Mouse (Mus musculus): Measurements from ENCODE around the gene Gm20388. TPM values are rescaled to one million over a fixed set of nuclear protein-coding genes. Genes with fewer than 3 reads are reported as not detected.
A peak's percentile ranks its signal among the peaks of the same experiment; 100 is the strongest.

Gm20388 gene
- polyA plus RNA-seq, 1 experiment from 2014 or later: 8.3 TPM

GRCm38 (mm10) chr8:124234496-124234895 lies 4323.9 kb downstream of the Gm20388 start:
- peaks cover 20% of the 10 kb centered on the region for H3K4me1 ChIP-seq (replicated peaks; ENCODE audit: control insufficient read depth, insufficient read depth, low read length)
- 55% methylated on average over 2 of the region's 2 CpGs for WGBS

GRCm38 (mm10) chr8:124235536-124235935 lies 4324.9 kb downstream of the Gm20388 start:
- Histone ChIP-seq H3K9me3 (ENCODE audit: control insufficient read depth, low read length) (no peaks in the 10 kb centered on the region), H3K27me3 (replicated peaks; ENCODE audit: control insufficient read depth, insufficient read depth, low read length) (no peaks in the 10 kb centered on the region), H3K4me3 (ENCODE audit: low read depth, low read length) (no peak overlapping the region), H3K9ac (ENCODE audit: low read length) (no peak overlapping the region), H3K4me1 (replicated peaks; ENCODE audit: control insufficient read depth, insufficient read depth, low read length) (peaks cover 30% of the 10 kb centered on the region), H3K36me3 (ENCODE audit: control insufficient read depth, insufficient read depth, low read length) (no peaks in the 10 kb centered on the region), H3K27ac (ENCODE audit: low read depth) (no peak overlapping the region), H3K4me2 (ENCODE audit: low read length) (no peak overlapping the region)
- WGBS: 85% methylated on average over 4 of the region's 4 CpGs
- DNase-seq (ENCODE audit: low spot score) (no peak), ATAC-seq (replicated peaks; ENCODE audit: low FRiP score, low TSS enrichment, low read depth) (no peak)

More at GRCm38 (mm10) chr8:124234496-124234895, 4323.9 kb downstream of the Gm20388 start:
- ATAC-seq (replicated peaks; ENCODE audit: low FRiP score, low TSS enrichment, low read depth) (no peak), DNase-seq (ENCODE audit: low spot score) (no peak)
- no peaks in the 10 kb centered on the region for H3K9me3 ChIP-seq (ENCODE audit: control insufficient read depth, low read length)
- H3K4me3 ChIP-seq (ENCODE audit: low read depth, low read length): no peak overlapping the region
- no peaks in the 10 kb centered on the region for H3K27me3 ChIP-seq (replicated peaks; ENCODE audit: control insufficient read depth, insufficient read depth, low read length)
- H3K4me2 ChIP-seq (ENCODE audit: low read length): no peak overlapping the region
- no peak overlapping the region for H3K27ac ChIP-seq (ENCODE audit: low read depth)
- H3K36me3 ChIP-seq (ENCODE audit: control insufficient read depth, insufficient read depth, low read length): no peaks in the 10 kb centered on the region
- H3K9ac ChIP-seq (ENCODE audit: low read length): no peak overlapping the region

DNA sequence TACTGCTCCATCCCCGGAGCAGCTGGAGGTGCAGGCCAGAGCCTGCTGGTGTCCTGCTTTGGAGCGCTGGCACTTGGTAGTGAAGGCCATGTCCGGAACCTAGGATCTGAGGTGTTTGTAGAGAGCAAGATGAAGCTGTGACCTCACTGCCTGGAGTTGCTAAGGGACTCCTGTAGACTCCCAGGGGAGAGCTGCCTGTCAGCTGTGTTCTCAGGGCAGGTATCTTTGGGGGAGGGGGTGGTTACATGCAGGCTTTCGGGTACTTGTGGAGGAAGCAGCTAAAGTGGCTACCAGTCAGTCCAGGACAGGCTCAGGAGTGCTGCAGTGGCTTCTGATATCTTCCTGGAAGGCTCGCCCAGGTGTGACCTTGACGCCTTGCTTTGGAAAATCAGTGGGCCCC lies 4328.7 kb downstream of the Gm20388 start:
- Histone ChIP-seq H3K4me1 (replicated peaks; ENCODE audit: control insufficient read depth, insufficient read depth, low read length) (peaks cover 25% of the 10 kb centered on the region), H3K4me3 (ENCODE audit: low read depth, low read length) (no peak overlapping the region), H3K9me3 (ENCODE audit: control insufficient read depth, low read length) (peaks cover 6% of the 10 kb centered on the region; the same call in 1 of the 2 replicates), H3K27ac (ENCODE audit: low read depth) (no peak overlapping the region), H3K4me2 (ENCODE audit: low read length) (no peak overlapping the region), H3K27me3 (replicated peaks; ENCODE audit: control insufficient read depth, insufficient read depth, low read length) (no peaks in the 10 kb centered on the region), H3K9ac (ENCODE audit: low read length) (no peak overlapping the region), H3K36me3 (ENCODE audit: control insufficient read depth, insufficient read depth, low read length) (peaks cover 4% of the 10 kb centered on the region; the same call in 1 of the 2 replicates)
- no peak for DNase-seq (ENCODE audit: low spot score)
- ATAC-seq (replicated peaks; ENCODE audit: low FRiP score, low TSS enrichment, low read depth): no peak
- 67% methylated on average over 6 of the region's 6 CpGs for WGBS

DNA sequence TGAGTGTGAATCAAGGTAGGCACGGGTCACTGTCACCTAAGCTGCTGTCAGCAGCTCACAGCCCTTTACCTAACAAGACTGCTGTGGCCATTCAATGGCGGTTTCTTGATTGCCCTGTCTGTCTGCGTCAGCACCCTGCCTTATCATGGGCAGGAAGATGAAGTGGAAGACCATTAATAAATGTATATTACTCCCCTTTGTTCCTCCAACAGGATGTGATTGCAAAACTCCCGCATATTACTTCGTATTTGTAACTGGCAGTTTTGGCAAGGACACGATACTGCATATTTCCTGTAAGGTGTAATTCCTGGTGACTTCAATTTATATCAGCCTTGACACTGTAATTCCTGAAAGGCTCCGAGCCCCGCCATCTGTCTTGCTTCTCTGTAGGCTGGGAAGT lies 4330.3 kb downstream of the Gm20388 start:
- Histone ChIP-seq H3K9ac (ENCODE audit: low read length) (no peak overlapping the region; the same call in 1 of the 2 replicates), H3K4me1 (replicated peaks; ENCODE audit: control insufficient read depth, insufficient read depth, low read length) (peaks cover 24% of the 10 kb centered on the region), H3K36me3 (ENCODE audit: control insufficient read depth, insufficient read depth, low read length) (peaks cover 4% of the 10 kb centered on the region; the same call in 1 of the 2 replicates), H3K4me3 (ENCODE audit: low read depth, low read length) (no peak overlapping the region), H3K27me3 (replicated peaks; ENCODE audit: control insufficient read depth, insufficient read depth, low read length) (no peaks in the 10 kb centered on the region), H3K27ac (ENCODE audit: low read depth) (peak overlapping the region; percentile 51; the same call in 1 of the 2 replicates), H3K4me2 (ENCODE audit: low read length) (no peak overlapping the region), H3K9me3 (ENCODE audit: control insufficient read depth, low read length) (peaks cover 6% of the 10 kb centered on the region; the same call in 1 of the 2 replicates)
- DNase-seq (ENCODE audit: low spot score) (no peak), ATAC-seq (replicated peaks; ENCODE audit: low FRiP score, low TSS enrichment, low read depth) (no peak)
- 39% methylated on average over 8 of the region's 8 CpGs for WGBS

DNA sequence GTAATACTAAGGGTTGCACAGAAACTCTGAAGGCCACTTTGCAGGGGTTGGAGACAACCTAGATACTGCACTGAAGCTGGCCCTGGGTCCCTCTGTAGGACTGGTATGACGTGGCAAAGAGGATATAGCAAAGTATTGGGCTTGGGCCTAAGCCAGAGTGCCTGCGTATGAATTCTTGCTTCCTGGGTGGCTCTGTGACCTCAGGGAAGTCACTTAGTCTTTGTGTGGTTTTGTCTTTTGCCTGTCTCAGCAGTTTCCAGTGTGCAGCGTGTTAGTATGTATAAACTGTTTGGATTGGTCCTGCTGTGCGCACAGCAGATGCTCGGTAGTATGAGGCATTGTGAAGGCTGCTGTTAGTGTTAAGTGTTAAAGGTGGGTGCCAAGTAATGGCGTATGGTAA lies 4331.6 kb downstream of the Gm20388 start:
- DNase-seq (ENCODE audit: low spot score) (no peak), ATAC-seq (replicated peaks; ENCODE audit: low FRiP score, low TSS enrichment, low read depth) (no peak)
- Histone ChIP-seq H3K4me2 (ENCODE audit: low read length) (no peak overlapping the region), H3K9me3 (ENCODE audit: control insufficient read depth, low read length) (peaks cover 6% of the 10 kb centered on the region; the same call in 1 of the 2 replicates), H3K9ac (ENCODE audit: low read length) (no peak overlapping the region), H3K27ac (ENCODE audit: low read depth) (peak overlapping the region; percentile 67), H3K27me3 (replicated peaks; ENCODE audit: control insufficient read depth, insufficient read depth, low read length) (no peaks in the 10 kb centered on the region), H3K4me3 (ENCODE audit: low read depth, low read length) (no peak overlapping the region), H3K4me1 (replicated peaks; ENCODE audit: control insufficient read depth, insufficient read depth, low read length) (peaks cover 24% of the 10 kb centered on the region), H3K36me3 (ENCODE audit: control insufficient read depth, insufficient read depth, low read length) (peaks cover 4% of the 10 kb centered on the region; the same call in 1 of the 2 replicates)
- 44% methylated on average over 6 of the region's 6 CpGs for WGBS

GRCm38 (mm10) chr8:124242913-124243312 lies 4332.3 kb downstream of the Gm20388 start:
- no peaks in the 10 kb centered on the region for H3K27me3 ChIP-seq (replicated peaks; ENCODE audit: control insufficient read depth, insufficient read depth, low read length)
- peak overlapping the region; percentile 67; the same call in 1 of the 2 replicates for H3K27ac ChIP-seq (ENCODE audit: low read depth)
- H3K4me2 ChIP-seq (ENCODE audit: low read length): no peak overlapping the region
- DNase-seq (ENCODE audit: low spot score) (no peak), ATAC-seq (replicated peaks; ENCODE audit: low FRiP score, low TSS enrichment, low read depth) (no peak)
- H3K9ac ChIP-seq (ENCODE audit: low read length): no peak overlapping the region
- H3K9me3 ChIP-seq (ENCODE audit: control insufficient read depth, low read length): peaks cover 6% of the 10 kb centered on the region; the same call in 1 of the 2 replicates
- H3K36me3 ChIP-seq (ENCODE audit: control insufficient read depth, insufficient read depth, low read length): peaks cover 8% of the 10 kb centered on the region; the same call in 1 of the 2 replicates
- WGBS: 95% methylated on average over 5 of the region's 5 CpGs
- H3K4me3 ChIP-seq (ENCODE audit: low read depth, low read length): no peak overlapping the region
- peaks cover 24% of the 10 kb centered on the region for H3K4me1 ChIP-seq (replicated peaks; ENCODE audit: control insufficient read depth, insufficient read depth, low read length)

- no peak overlapping the region for H3K27ac ChIP-seq (ENCODE audit: low read depth)
- no peaks in the 10 kb centered on the region for H3K27me3 ChIP-seq (replicated peaks; ENCODE audit: control insufficient read depth, insufficient read depth, low read length)
- peaks cover 6% of the 10 kb centered on the region; the same call in 1 of the 2 replicates for H3K9me3 ChIP-seq (ENCODE audit: control insufficient read depth, low read length)
- no peak overlapping the region for H3K4me2 ChIP-seq (ENCODE audit: low read length)
- H3K4me3 ChIP-seq (ENCODE audit: low read depth, low read length): no peak overlapping the region
- H3K9ac ChIP-seq (ENCODE audit: low read length): no peak overlapping the region
- ATAC-seq (replicated peaks; ENCODE audit: low FRiP score, low TSS enrichment, low read depth) (no peak), DNase-seq (ENCODE audit: low spot score) (no peak)
- peaks cover 10% of the 10 kb centered on the region; the same call in 1 of the 2 replicates for H3K36me3 ChIP-seq (ENCODE audit: control insufficient read depth, insufficient read depth, low read length)
- peaks cover 25% of the 10 kb centered on the region for H3K4me1 ChIP-seq (replicated peaks; ENCODE audit: control insufficient read depth, insufficient read depth, low read length)
- 88% methylated on average over 6 of the region's 6 CpGs for WGBS
Measured at GRCm38 (mm10) chr8:124247581-124247980, 4336.9 kb downstream of the Gm20388 start.

DNA sequence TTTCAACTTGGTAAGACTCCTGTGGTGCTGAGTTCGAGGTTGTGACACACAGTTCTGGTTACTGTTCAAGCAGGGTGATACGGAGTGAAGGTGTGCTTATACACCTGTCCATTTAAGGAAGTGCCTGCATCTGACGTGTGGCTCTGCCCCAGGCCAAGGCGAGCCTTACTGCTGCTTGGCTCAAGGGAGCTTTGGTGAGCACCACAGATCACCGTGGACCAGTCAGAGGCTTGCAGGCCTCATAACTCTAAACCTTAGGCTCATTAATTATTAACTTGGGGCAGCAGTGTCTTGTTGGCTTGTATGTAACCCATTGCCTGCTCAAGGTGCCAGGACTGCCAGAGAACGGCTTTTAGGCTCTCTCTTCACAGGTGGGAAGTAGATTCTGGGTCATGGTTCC lies 4338.0 kb downstream of the Gm20388 start:
- no peaks in the 10 kb centered on the region for H3K27me3 ChIP-seq (replicated peaks; ENCODE audit: control insufficient read depth, insufficient read depth, low read length)
- 84% methylated on average over 6 of the region's 6 CpGs for WGBS
- no peak overlapping the region for H3K4me2 ChIP-seq (ENCODE audit: low read length)
- peaks cover 10% of the 10 kb centered on the region; the same call in 1 of the 2 replicates for H3K36me3 ChIP-seq (ENCODE audit: control insufficient read depth, insufficient read depth, low read length)
- H3K4me3 ChIP-seq (ENCODE audit: low read depth, low read length): no peak overlapping the region
- peaks cover 3% of the 10 kb centered on the region; the same call in 1 of the 2 replicates for H3K9me3 ChIP-seq (ENCODE audit: control insufficient read depth, low read length)
- H3K4me1 ChIP-seq (replicated peaks; ENCODE audit: control insufficient read depth, insufficient read depth, low read length): peaks cover 31% of the 10 kb centered on the region
- ATAC-seq (replicated peaks; ENCODE audit: low FRiP score, low TSS enrichment, low read depth) (no peak), DNase-seq (ENCODE audit: low spot score) (no peak)
- H3K9ac ChIP-seq (ENCODE audit: low read length): no peak overlapping the region
- H3K27ac ChIP-seq (ENCODE audit: low read depth): no peak overlapping the region

DNA sequence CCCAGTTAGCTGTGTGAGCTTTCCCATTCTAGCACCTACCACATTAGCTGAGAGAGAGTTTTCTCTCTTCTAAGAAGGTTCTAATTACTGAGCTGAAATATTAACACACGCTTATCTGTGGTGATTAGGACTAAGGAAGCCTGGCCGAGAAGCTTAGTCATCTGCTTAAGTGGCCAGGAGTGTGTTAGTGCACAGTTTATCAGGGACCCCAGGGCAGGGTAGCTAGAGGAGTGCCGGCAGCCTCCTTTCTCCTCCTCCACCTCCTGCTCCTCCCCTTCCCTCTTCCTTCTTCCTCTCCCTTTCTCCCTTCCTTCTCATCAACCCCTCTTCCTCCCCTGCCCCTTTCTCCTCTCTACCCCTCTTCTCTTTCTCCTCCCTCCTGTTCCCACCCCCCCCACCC lies 4339.6 kb downstream of the Gm20388 start:
- peaks cover 31% of the 10 kb centered on the region for H3K4me1 ChIP-seq (replicated peaks; ENCODE audit: control insufficient read depth, insufficient read depth, low read length)
- 0 out of 2 replicates have a peak, but pooled peaks cover 6% of the 10 kb centered on the region for H3K36me3 ChIP-seq (ENCODE audit: control insufficient read depth, insufficient read depth, low read length)
- WGBS: 12% methylated on average over 3 of the region's 3 CpGs
- DNase-seq (ENCODE audit: low spot score): no peak
- no peaks in the 10 kb centered on the region for H3K9me3 ChIP-seq (ENCODE audit: control insufficient read depth, low read length)
- H3K4me2 ChIP-seq (ENCODE audit: low read length): no peak overlapping the region
- no peak for ATAC-seq (replicated peaks; ENCODE audit: low FRiP score, low TSS enrichment, low read depth)
- H3K4me3 ChIP-seq (ENCODE audit: low read depth, low read length): no peak overlapping the region
- peak overlapping the region; percentile 69; the same call in 1 of the 2 replicates for H3K27ac ChIP-seq (ENCODE audit: low read depth)
- H3K9ac ChIP-seq (ENCODE audit: low read length): no peak overlapping the region
- no peaks in the 10 kb centered on the region for H3K27me3 ChIP-seq (replicated peaks; ENCODE audit: control insufficient read depth, insufficient read depth, low read length)
